Mouse (Mus musculus) embryo, embryonic 11.5 days (tissue): Measurements from ENCODE around the gene Lrr1.

Experiments used
- DNase-seq: peaks from one replicate; pipeline ENCODE4 v3.0.0-alpha.2; 2012; ENCODE audit warnings: low read depth, low spot score

Lrr1 gene

DNA sequence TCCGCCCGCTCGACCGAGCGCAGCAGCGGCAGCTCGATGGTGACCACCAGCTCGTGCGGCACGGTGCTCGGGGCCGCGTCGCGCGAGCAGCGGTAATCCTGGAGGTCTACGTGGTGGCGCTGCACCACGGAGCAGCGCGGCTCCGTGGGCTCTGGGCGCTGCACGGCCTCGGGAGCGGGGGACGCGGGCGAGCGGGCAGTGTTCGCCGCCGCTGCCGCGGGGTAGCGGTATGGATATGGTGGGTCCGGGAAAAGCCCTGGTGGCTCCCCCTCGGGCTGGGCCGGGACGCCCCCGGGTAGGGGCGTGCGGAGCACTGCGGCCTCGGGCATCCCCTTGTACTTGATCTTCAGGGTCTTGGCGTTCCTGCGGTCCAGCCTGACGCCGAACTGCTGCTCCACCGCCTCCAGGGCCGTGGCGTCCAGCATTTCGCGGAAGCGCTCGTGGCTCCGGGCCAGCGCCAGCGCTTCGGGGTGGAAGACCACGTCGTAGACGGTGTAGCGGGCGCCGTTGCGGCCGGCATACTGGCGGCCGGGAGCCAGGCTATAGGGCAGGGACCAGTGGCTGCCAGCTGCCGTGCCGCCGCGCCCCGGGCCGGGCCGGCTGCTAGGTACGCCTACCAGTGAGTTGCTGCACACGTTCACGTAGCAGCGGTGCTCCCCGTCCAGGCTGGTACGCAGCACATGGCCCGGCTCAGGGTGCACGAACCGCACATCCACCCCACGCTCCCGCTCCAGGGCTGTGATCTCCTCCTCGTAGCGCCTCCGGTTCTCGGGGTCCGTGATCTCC lies 29.0 kb downstream of the Lrr1 start:
- DNase-seq = no peak

DNA sequence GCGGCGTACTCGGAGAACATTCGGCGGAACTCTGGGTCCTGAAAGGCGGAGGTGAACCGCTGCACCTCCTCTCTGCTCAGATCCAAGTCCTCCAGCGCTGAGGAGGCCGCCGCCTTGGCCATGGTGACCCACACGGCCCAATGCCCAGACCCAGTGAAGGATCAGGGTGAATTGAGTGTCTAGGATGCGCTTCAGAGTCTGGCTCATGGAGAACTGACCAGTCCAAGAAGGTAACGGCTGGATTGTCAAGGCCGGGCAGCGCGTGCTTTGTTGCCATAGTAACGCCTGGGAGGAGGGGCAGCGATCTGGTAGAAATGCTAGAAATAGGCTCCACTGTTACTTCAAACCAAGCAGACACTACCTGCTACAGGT lies 29.5 kb downstream of the Lrr1 start, which contains the start of gene Dnaaf2:
Gene Dnaaf2 (minus strand): TSS at position 266 of the 372 bp plus-strand sequence.
- DNase-seq = peak; percentile 51

- DNase-seq = no peak
Observed at GRCm38 (mm10) chr12:69198985-69199384, 30.4 kb downstream of the Lrr1 start.

DNA sequence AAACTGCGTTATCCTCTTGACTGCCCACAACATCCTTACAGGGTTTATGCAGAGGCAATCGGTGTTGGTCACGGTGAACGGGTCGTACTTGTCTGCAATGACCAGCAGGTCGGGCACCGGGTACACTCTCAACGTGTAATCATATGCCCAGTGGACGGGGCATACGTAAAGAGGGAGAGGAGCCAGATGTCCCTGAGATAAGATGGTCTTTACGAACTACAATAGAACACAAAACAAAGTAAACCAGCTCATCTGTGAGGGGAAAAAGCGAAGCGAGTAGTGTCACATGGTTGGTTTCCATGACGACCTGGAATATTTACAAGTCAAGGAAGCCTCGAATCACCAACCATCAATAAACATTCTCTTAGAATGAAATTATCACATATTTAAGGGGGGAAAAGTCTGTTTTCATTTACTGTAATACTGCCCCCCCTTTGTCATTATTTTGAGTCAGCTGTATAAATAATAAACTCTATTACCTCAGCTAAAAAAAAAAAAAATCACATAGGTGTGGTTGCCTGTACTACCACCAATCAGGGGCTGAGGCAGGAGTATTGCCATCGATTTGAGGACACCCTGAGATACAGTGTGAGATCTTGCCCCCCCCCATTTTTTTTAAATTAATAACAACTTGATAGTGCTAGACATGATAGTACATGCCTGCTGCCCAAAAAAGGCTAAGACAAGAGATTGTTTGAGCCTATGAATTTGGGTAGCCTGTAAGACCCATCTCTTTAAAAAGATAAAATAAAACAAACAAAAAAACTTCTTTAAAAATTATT lies 35.6 kb downstream of the Lrr1 start, which contains the start of gene Gm49384:
Gene Gm49384 (minus strand): TSS at position 216 of the 782 bp plus-strand sequence.
- DNase-seq = no peak

GRCm38 (mm10) chr12:69207396-69207795 lies 38.8 kb downstream of the Lrr1 start:
- no peak for DNase-seq

DNA sequence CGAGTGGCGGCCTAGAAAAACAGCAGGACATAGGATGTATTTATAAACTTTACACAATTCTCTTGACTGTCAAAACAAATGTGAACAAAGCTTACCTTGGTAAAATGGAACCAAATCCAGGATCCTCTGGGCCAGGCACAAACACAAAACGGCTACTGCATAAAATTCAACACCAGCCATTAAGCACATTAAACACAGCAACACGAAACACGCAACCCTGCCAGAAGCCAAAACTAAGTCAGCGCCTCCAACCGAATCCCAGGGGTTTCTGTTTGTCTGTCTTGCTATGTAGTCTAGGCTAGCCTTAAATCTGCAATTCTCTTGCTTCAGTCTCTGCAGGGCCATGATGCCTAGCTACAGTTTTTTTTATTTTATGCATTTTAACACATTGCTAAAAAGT lies 39.3 kb downstream of the Lrr1 start:
- no peak for DNase-seq

- DNase-seq = no peak
Observed at GRCm38 (mm10) chr12:69208520-69208919, 39.9 kb downstream of the Lrr1 start.

GRCm38 (mm10) chr12:69210056-69210979 lies 41.7 kb downstream of the Lrr1 start:
- DNase-seq = no peak

DNA sequence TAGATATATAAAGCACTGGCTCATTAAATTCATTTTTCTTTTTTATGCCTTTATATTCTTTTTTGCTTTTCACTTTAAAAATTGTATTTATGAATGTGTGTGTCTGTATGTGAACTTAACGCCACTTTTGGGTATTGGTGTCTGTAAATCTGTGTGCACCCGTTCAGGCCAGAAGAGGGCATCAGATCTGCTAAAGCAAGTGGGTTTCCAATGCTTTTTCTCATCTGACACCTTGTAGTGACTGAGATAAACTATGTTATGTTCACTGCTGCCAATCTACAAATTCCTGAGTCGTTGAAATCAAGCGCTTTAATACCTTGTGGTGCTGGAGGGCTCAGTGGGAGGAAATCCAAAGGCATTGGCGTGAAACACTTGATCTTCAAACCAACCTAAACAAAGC lies 42.4 kb downstream of the Lrr1 start:
- DNase-seq = no peak

DNA sequence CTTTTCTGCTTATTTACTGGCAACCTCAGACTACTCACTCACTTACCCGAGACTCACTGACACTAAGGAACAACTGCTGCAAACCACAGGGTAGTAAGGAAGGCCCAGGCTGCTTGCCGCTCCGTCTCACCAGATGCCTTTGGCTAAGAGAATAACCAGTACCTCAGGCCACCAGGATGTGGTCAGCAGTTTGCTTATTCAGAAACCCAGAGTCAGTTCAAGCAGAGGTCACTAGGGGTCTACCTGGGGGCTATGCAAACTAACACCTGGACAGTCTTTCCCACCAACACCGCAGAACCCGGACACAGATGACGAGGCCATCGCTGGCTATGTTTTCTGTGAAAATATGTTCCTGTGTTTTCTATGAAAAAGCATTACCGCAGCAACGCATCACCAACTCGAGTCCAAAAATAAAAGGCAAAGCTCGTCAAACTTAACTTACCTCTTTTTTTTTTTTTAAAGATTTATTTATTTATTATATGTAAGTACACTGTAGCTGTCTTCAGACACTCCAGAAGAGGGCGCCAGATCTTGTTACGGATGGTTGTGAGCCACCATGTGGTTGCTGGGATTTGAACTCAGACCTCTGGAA lies 44.7 kb downstream of the Lrr1 start:
- DNase-seq = no peak

DNA sequence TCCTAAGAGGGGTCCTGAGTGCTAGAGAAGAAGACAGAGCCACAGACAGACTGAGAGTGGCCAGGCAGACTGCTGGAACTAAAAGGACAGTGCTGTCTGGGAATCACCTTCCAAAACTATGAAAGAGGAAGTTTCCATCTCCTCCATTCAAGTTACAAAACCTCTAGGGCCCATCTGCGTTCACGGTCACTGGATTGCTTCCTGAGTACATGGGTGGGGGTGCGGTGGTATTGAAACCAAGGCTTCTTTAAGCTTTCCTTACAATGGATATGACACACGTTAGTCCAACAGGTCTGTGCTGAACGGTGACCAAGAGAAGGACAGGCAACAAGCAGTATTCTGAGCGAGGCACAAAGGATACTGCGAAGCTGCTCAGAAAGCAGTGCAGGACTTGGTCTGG lies 45.8 kb downstream of the Lrr1 start:
- no peak for DNase-seq

DNA sequence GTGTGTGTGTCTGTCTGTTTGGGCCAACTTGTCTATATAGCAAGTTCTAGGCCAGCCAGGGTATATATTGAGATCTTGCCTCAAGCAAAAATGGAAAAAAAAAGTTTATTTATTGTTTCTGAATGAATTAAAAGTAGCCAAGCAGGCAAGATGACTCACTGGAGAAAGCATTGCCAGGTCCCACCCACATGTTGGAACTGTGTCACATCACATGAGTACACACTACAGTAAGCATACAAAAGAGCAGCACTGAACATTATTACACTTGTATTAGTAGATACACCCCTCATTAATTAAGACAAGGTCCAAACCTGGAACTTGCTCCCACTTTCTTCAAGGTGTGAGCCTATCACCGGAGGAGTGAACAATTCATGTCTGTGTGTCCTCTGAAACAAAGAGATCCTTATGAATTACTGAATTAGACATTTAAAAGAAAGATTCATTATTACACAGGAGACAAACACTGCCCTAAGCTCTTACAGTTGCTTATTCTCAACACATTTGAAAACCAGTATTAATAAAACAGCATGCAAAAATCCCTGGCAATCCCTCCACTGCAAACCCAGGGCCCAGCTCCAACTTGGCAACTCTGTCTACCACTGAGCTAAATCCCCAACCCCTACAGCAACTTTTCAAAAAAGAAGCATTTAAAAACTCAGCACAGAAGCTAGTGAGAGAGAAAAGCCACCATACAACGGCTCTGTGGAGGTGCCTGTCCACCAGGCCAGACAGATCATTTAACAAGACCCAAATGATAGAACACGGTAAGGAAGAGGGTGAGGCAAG lies 46.6 kb downstream of the Lrr1 start:
- DNase-seq = no peak

DNA sequence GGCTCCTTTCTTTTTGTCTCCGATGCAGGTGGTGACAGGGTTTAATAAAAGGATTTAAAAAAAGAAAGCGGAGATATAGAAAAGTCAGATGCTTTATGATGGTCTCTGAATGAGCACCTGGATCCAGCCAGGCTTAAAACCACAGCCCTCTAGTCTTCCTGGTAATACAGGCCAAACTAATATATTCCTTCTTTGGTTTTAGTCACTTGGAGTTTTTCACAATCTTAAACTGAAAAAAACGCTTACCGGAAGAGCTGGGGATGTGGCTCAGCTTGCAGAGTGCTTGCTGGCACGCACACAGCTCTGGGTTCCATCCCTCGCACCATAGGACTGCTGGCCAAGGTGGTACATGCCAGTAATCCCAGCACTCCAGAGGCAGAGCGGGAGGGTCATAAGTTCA lies 48.0 kb downstream of the Lrr1 start:
- DNase-seq = no peak

DNA sequence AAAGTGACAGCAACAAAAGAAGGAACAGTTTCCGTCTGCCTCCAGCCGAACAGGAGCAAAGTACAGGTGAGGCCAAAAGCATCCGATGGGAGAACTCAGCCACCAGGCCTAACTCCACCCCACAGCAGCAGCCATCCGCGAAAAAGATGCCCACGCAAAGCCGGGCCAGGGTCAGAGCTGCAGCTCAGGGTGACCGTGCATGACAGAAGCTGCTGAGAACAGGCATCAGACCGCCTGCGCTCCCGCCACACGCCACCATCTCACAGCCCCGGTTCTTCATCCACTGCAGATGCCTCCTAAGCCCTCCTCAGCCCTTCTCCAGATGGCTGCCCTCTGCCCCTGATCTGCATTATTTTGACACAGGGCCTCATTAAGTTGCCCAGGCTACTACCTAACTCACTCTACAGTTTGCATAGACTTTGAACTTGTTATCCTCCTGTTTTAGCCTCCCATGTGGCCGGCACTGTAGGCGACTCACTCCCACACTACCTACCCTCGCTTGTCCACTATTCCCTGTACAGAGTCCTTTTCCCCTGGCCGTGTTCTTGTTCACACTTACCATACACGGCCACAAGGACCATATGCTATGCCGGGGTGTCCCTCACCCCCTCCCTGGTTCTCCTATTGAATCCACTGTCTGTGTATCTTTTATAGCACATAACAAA lies 52.1 kb downstream of the Lrr1 start:
- no peak for DNase-seq

- peak; percentile 81 for DNase-seq
Observed at GRCm38 (mm10) chr12:69227776-69228466, 59.3 kb downstream of the Lrr1 start, which contains the start of gene Pole2. TSS of gene Pole2 (minus strand) at chr12:69228195.
